9 mouse cellular contexts compared by ENCODE assay signal in the genomic region with DNA sequence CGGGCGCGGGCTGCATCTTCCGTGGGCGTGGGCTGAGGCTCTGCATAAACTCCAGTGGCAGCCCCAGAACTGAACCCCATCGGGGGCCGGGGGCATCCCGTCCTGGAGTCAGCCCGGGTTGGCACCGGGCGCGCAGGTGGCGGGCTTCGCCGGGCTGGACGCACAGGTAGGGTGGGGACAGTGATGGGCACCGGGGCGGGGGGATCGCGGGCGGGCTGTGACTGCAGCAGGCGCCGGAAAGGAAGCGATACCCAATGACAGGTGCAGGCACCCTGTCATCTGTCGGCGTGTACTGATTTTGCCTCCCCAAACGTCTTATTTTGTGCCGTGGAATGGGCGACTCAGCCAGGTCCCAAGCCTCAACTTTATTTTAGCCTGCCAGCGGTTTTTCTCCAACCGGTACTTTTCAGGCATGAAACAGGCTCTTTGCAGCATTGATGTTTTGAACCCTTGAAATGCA. TPM values are rescaled to one million over a fixed set of nuclear protein-coding genes. Genes with fewer than 3 reads are reported as not detected.
A peak's percentile ranks its signal among the peaks of the same experiment; 100 is the strongest.
DNase-seq lines count a peak whose midpoint lies in the region; ATAC-seq and TF ChIP-seq lines count a peak whose summit lies in the region.
"Had no signal": no experiment of that assay in that cellular context is flagged by ENCODE, and none has a peak within 500 bp of the region (broad histone marks: within the 10 kb centered on the region; RNA-seq: fewer than 3 reads in every experiment).

No protein-coding gene starts in this region.

- no peaks in the 10 kb centered on the region for H3K9me3 ChIP-seq in liver, embryonic 12.5 days (replicated peaks)

- ATAC-seq in frontal cortex, adult (ENCODE audit: low TSS enrichment) = peak; percentile 27; the same call in 1 of the 2 replicates
- ATAC-seq in liver, embryonic 12.5 days = peak; percentile 31

- no peaks in the 10 kb centered on the region for H3K36me3 ChIP-seq in thymus, adult 2 months (ENCODE audit: control insufficient read depth, insufficient read depth, low read length)
- H3K36me3 ChIP-seq in liver, embryonic 12.5 days = peaks cover 31% of the 10 kb centered on the region

- no peak; the same call in 1 of the 2 replicates for TF ChIP-seq POLR2A in thymus, adult 2 months (IDR thresholded peaks at IDR 0.05; ENCODE audit: control insufficient read depth, extremely low read depth, insufficient read depth, low read length, poor library complexity)

- peak overlapping the region; percentile 95 for H3K4me2 ChIP-seq in liver, embryonic 12.5 days

- peak overlapping the region; percentile 72 for H3K4me3 ChIP-seq in thymus, adult 2 months (ENCODE audit: control insufficient read depth, insufficient read depth, low read length)
- peak overlapping the region; percentile 99 for H3K4me3 ChIP-seq in liver, embryonic 12.5 days

- 1% methylated on average over 31 of the region's 31 CpGs for WGBS in thymus, adult 2 months
- WGBS in liver, embryonic 12.5 days (ENCODE audit: insufficient replicate concordance) = 3% methylated on average over 30 of the region's 31 CpGs

- intact Hi-C loops in left cerebral cortex, postnatal 10 days (cut with DNase I) = no loop called here

- H3K9ac ChIP-seq in liver, embryonic 12.5 days = peak overlapping the region; percentile 92

- no peak for DNase-seq in frontal cortex, postnatal 14 days (ENCODE audit: low spot score in 2 of 2)
- DNase-seq in thymus, adult 2 months = no peak
- no peak for DNase-seq in thymus, postnatal 14 days
- DNase-seq in urinary bladder, adult 2 months (ENCODE audit: low spot score) = no peak
- no peak for DNase-seq in left cerebral cortex, postnatal 10 days (ENCODE audit: extremely low spot score in 1 of 2, low spot score in 2 of 2)
- DNase-seq in spleen, postnatal 10 days (ENCODE audit: low spot score in 2 of 2) = no peak

- peaks cover 6% of the 10 kb centered on the region for H3K4me1 ChIP-seq in thymus, adult 2 months (replicated peaks; ENCODE audit: control insufficient read depth, insufficient read depth, low read length)
- H3K4me1 ChIP-seq in liver, embryonic 12.5 days = peaks cover 65% of the 10 kb centered on the region

- no peak for TF ChIP-seq CTCF in thymus, adult 2 months (IDR thresholded peaks at IDR 0.05; ENCODE audit: borderline replicate concordance, control insufficient read depth, extremely low read depth, insufficient read depth, low read length, poor library complexity)

- H3K27ac ChIP-seq in thymus, adult 2 months (ENCODE audit: control insufficient read depth, insufficient read depth, low read length) = peak overlapping the region; percentile 68
- peak overlapping the region; percentile 97 for H3K27ac ChIP-seq in liver, embryonic 12.5 days

- H3K27me3 ChIP-seq in thymus, adult 2 months (ENCODE audit: control insufficient read depth, insufficient read depth, low read length) = no peaks in the 10 kb centered on the region
- no peaks in the 10 kb centered on the region for H3K27me3 ChIP-seq in liver, embryonic 12.5 days (replicated peaks)

RNA-seq across cellular contexts. Expression of a gene that starts 0.8 kb away (rescaled TPM):
- 17.1 and 19.1 TPM in 2 replicates for polyA plus RNA-seq in thymus, adult 2 months (2012; rRNA removed)
- 7.1 and 7.3 TPM in 2 replicates for polyA plus RNA-seq in liver, embryonic 12.5 days (2016; fragmentation: Nextera tagmentation; extraction: Ambion mirVana)
- polyA plus RNA-seq in urinary bladder, adult 2 months (2012; rRNA removed) = 6.1 and 7.8 TPM in 2 replicates
- 10 to 100 TPM; 44.1 to 45.2 TPM for total RNA-seq in left cerebral cortex, postnatal 10 days (2021)

RNA-seq across cellular contexts. Expression of a gene that starts 22.6 kb away (rescaled TPM):
- 34.4 and 42.1 TPM in 2 replicates for polyA plus RNA-seq in thymus, adult 2 months (2012; rRNA removed)
- polyA plus RNA-seq in liver, embryonic 12.5 days (2016; fragmentation: Nextera tagmentation; extraction: Ambion mirVana) = 41.1 and 45.5 TPM in 2 replicates
- polyA plus RNA-seq in urinary bladder, adult 2 months (2012; rRNA removed) = 35.6 and 61.6 TPM in 2 replicates
- total RNA-seq in left cerebral cortex, postnatal 10 days (2021) = 10 to 100 TPM; 42.0 to 51.4 TPM

RNA-seq across cellular contexts. Expression of a gene that starts 39.8 kb away (rescaled TPM):
- 129 TPM in 2 replicates for polyA plus RNA-seq in thymus, adult 2 months (2012; rRNA removed)
- polyA plus RNA-seq in liver, embryonic 12.5 days (2016; fragmentation: Nextera tagmentation; extraction: Ambion mirVana) = 75.9 and 78.0 TPM in 2 replicates
- polyA plus RNA-seq in urinary bladder, adult 2 months (2012; rRNA removed) = 110 and 118 TPM in 2 replicates
- total RNA-seq in left cerebral cortex, postnatal 10 days (2021) = 10 to 100 TPM; 47.9 TPM

RNA-seq across cellular contexts. Expression of a gene that starts 43.2 kb away (rescaled TPM):
- not detected in 2 replicates for polyA plus RNA-seq in thymus, adult 2 months (2012; rRNA removed)
- not detected in 2 replicates for polyA plus RNA-seq in liver, embryonic 12.5 days (2016; fragmentation: Nextera tagmentation; extraction: Ambion mirVana)
- polyA plus RNA-seq in urinary bladder, adult 2 months (2012; rRNA removed) = not detected in 2 replicates
- total RNA-seq in left cerebral cortex, postnatal 10 days (2021) = not detected
- polyA plus RNA-seq: frontal cortex, adult 2 months had no signal

RNA-seq across cellular contexts. Expression of a gene that starts 51.2 kb away (rescaled TPM):
- 17.0 and 17.8 TPM in 2 replicates for polyA plus RNA-seq in thymus, adult 2 months (2012; rRNA removed)
- 8.1 and 9.2 TPM in 2 replicates for polyA plus RNA-seq in liver, embryonic 12.5 days (2016; fragmentation: Nextera tagmentation; extraction: Ambion mirVana)
- 138 and 226 TPM in 2 replicates for polyA plus RNA-seq in urinary bladder, adult 2 months (2012; rRNA removed)
- total RNA-seq in left cerebral cortex, postnatal 10 days (2021) = 1 to 10 TPM; 2.1 to 2.2 TPM
